Mouse (Mus musculus): Measurements from ENCODE around the gene Eps8l2. TPM values are rescaled to one million over a fixed set of nuclear protein-coding genes. Genes with fewer than 3 reads are reported as not detected.
A peak's percentile ranks its signal among the peaks of the same experiment; 100 is the strongest.

Eps8l2 gene
- polyA plus RNA-seq, 1 experiment, result 528 TPM

GRCm38 (mm10) chr7:141381068-141381835 is 42.6 kb downstream of the Eps8l2 start:
- no peak overlapping the region; the same call in 1 of the 2 replicates for H3K27ac ChIP-seq (ENCODE audit: insufficient read depth, low read depth, low read length)
- TF ChIP-seq POLR2A (IDR thresholded peaks at IDR 0.05; ENCODE audit: low read depth, low read length), result no peak
- TF ChIP-seq CTCF (IDR thresholded peaks at IDR 0.05; ENCODE audit: extremely low read depth, insufficient read length, insufficient replicate concordance, low read depth, low read length), result no peak
- no peaks in the 10 kb centered on the region for H3K27me3 ChIP-seq (ENCODE audit: control insufficient read depth, insufficient read depth, low read length)
- H3K4me3 ChIP-seq (ENCODE audit: low read depth, low read length), result no peak overlapping the region
- 66% methylated on average over 4 of the region's 4 CpGs for WGBS
- H3K4me1 ChIP-seq (ENCODE audit: control insufficient read depth, insufficient read depth, insufficient read length, low read length), result peaks cover 16% of the 10 kb centered on the region
- no peaks in the 10 kb centered on the region for H3K36me3 ChIP-seq (ENCODE audit: control insufficient read depth, insufficient read depth, low read length)

GRCm38 (mm10) chr7:141387807-141388486 is 49.3 kb downstream of the Eps8l2 start:
- Histone ChIP-seq H3K27me3 (ENCODE audit: control insufficient read depth, insufficient read depth, low read length) (no peaks in the 10 kb centered on the region), H3K4me1 (ENCODE audit: control insufficient read depth, insufficient read depth, insufficient read length, low read length) (peaks cover 12% of the 10 kb centered on the region), H3K27ac (ENCODE audit: insufficient read depth, low read depth, low read length) (peak overlapping the region; percentile 78), H3K4me3 (ENCODE audit: low read depth, low read length) (no peak overlapping the region), H3K36me3 (ENCODE audit: control insufficient read depth, insufficient read depth, low read length) (no peaks in the 10 kb centered on the region)
- 45% methylated on average over 2 of the region's 2 CpGs for WGBS
- TF ChIP-seq POLR2A (IDR thresholded peaks at IDR 0.05; ENCODE audit: low read depth, low read length) (no peak), CTCF (IDR thresholded peaks at IDR 0.05; ENCODE audit: extremely low read depth, insufficient read length, insufficient replicate concordance, low read depth, low read length) (no peak)

- TF ChIP-seq CTCF (IDR thresholded peaks at IDR 0.05; ENCODE audit: extremely low read depth, insufficient read length, insufficient replicate concordance, low read depth, low read length), result no peak
- no peak for TF ChIP-seq POLR2A (IDR thresholded peaks at IDR 0.05; ENCODE audit: low read depth, low read length)
- H3K27ac ChIP-seq (ENCODE audit: insufficient read depth, low read depth, low read length), result peak overlapping the region; percentile 85
- peaks cover 14% of the 10 kb centered on the region for H3K4me1 ChIP-seq (ENCODE audit: control insufficient read depth, insufficient read depth, insufficient read length, low read length)
- H3K27me3 ChIP-seq (ENCODE audit: control insufficient read depth, insufficient read depth, low read length), result no peaks in the 10 kb centered on the region
- WGBS, result 22% methylated on average over 3 of the region's 3 CpGs
- no peak overlapping the region for H3K4me3 ChIP-seq (ENCODE audit: low read depth, low read length)
- H3K36me3 ChIP-seq (ENCODE audit: control insufficient read depth, insufficient read depth, low read length), result no peaks in the 10 kb centered on the region
These were observed 49.9 kb downstream of the Eps8l2 start for GRCm38 (mm10) chr7:141388487-141389109.

GRCm38 (mm10) chr7:141390326-141391259 is 51.9 kb downstream of the Eps8l2 start:
- Histone ChIP-seq H3K4me3 (ENCODE audit: low read depth, low read length) (peak overlapping the region; percentile 5; the same call in 1 of the 2 replicates), H3K4me1 (ENCODE audit: control insufficient read depth, insufficient read depth, insufficient read length, low read length) (peaks cover 18% of the 10 kb centered on the region), H3K27ac (ENCODE audit: insufficient read depth, low read depth, low read length) (peak overlapping the region; percentile 85), H3K27me3 (ENCODE audit: control insufficient read depth, insufficient read depth, low read length) (no peaks in the 10 kb centered on the region), H3K36me3 (ENCODE audit: control insufficient read depth, insufficient read depth, low read length) (peaks cover under 1% of the 10 kb centered on the region)
- TF ChIP-seq CTCF (IDR thresholded peaks at IDR 0.05; ENCODE audit: extremely low read depth, insufficient read length, insufficient replicate concordance, low read depth, low read length), result no peak
- TF ChIP-seq POLR2A (IDR thresholded peaks at IDR 0.05; ENCODE audit: low read depth, low read length), result no peak
- 20% methylated on average over 9 of the region's 9 CpGs for WGBS

- Histone ChIP-seq H3K4me1 (ENCODE audit: control insufficient read depth, insufficient read depth, insufficient read length, low read length) (peaks cover 21% of the 10 kb centered on the region), H3K4me3 (ENCODE audit: low read depth, low read length) (peak within 1 kb of the TSS; percentile 84), H3K27me3 (ENCODE audit: control insufficient read depth, insufficient read depth, low read length) (no peaks in the 10 kb centered on the region), H3K36me3 (ENCODE audit: control insufficient read depth, insufficient read depth, low read length) (peaks cover 11% of the 10 kb centered on the region), H3K27ac (ENCODE audit: insufficient read depth, low read depth, low read length) (peak within 1 kb of the TSS; percentile 96)
- TF ChIP-seq CTCF (IDR thresholded peaks at IDR 0.05; ENCODE audit: extremely low read depth, insufficient read length, insufficient replicate concordance, low read depth, low read length) (no peak), POLR2A (IDR thresholded peaks at IDR 0.05; ENCODE audit: low read depth, low read length) (no peak)
- WGBS, result under 1% methylated on average over 57 of the region's 57 CpGs
These were observed 53.2 kb downstream of the Eps8l2 start, which contains the start of gene Taldo1 for GRCm38 (mm10) chr7:141391625-141392551. Gene Taldo1 (plus strand): TSS chr7:141392199.

Data from small intestine, adult 2 months (tissue).